Mouse (Mus musculus) CH12.LX (cell line): ENCODE data around the gene Lrp11. TPM values are rescaled to one million over a fixed set of nuclear protein-coding genes. Genes with fewer than 3 reads are reported as not detected.

Experiments
- DNase-seq: peaks from one replicate; pipeline ENCODE4 v3.0.0-alpha.2; 2013; ENCODE audit errors: extremely low read depth
- H3K27ac ChIP-seq: 2 replicates; pipeline ENCODE4 v1.5.1; 2012; ENCODE audit warnings: low read depth, mild to moderate bottlenecking, control low read depth, moderate library complexity; ENCODE audit not compliant: insufficient read depth
- H3K27me3 ChIP-seq: replicated peaks from 2 replicates; pipeline ENCODE3; 2012; ENCODE audit warnings: inconsistent platforms
- H3K36me3 ChIP-seq, 2 experiments: replicated peaks in 1 of 2; 2 replicates each; pipeline versions ENCODE3 to v1.6.1; 2012; ENCODE audit warnings: inconsistent platforms in 1 of 2, low read length in 1 of 2, mild to moderate bottlenecking in 1 of 2, mixed read lengths in 1 of 2, moderate library complexity in 1 of 2; ENCODE audit not compliant: control insufficient read depth in 1 of 2, insufficient read depth in 1 of 2
- H3K4me1 ChIP-seq, 2 experiments: 2 replicates each; pipeline ENCODE4 v1.6.1; 2012; ENCODE audit warnings: inconsistent platforms in 1 of 2, moderate library complexity in 1 of 2; ENCODE audit not compliant: insufficient read depth in 2 of 2, control insufficient read depth in 1 of 2
- H3K4me2 ChIP-seq: 2 replicates; pipeline ENCODE4 v1.6.1; 2012; ENCODE audit warnings: low read depth, mild to moderate bottlenecking, control low read depth; ENCODE audit not compliant: poor library complexity, insufficient read depth, severe bottlenecking
- H3K4me3 ChIP-seq, 3 experiments: fragments of 150-350 bp in 1 of 3; sonication (generic) in 1 of 3; replicated peaks in 1 of 3; 2 replicates each; pipeline versions ENCODE3 to v1.5.1; 2011 to 2012; ENCODE audit warnings: low read depth in 2 of 3, low read length in 2 of 3, mild to moderate bottlenecking in 2 of 3, moderate library complexity in 2 of 3, control low read depth in 1 of 3, improper control_type of control experiment in 1 of 3, inconsistent platforms in 1 of 3, mixed read lengths in 1 of 3; ENCODE audit not compliant: poor library complexity in 1 of 3
- H3K79me2 ChIP-seq: replicated peaks from 2 replicates; pipeline ENCODE4 v1.6.1; 2012; ENCODE audit warnings: mild to moderate bottlenecking, moderate library complexity; ENCODE audit not compliant: control insufficient read depth, poor library complexity, insufficient read depth, severe bottlenecking; ENCODE audit errors: extremely low read depth
- H3K9ac ChIP-seq: 2 replicates; pipeline ENCODE4 v1.6.1; 2012; ENCODE audit warnings: low read depth, mild to moderate bottlenecking, control low read depth, moderate library complexity; ENCODE audit not compliant: insufficient read depth
- H3K9me3 ChIP-seq: replicated peaks from 2 replicates; pipeline ENCODE3; 2012; ENCODE audit warnings: low read length, inconsistent platforms, mixed read lengths
- BHLHE40 ChIP-seq: IDR thresholded peaks from 2 replicates; pipeline ENCODE4 v1.6.1; 2011; ENCODE audit warnings: mild to moderate bottlenecking, low read depth, low read length, improper control_type of control experiment
- CHD2 ChIP-seq: IDR thresholded peaks from 2 replicates; pipeline ENCODE4 v1.6.1; 2011; ENCODE audit warnings: low read length, improper control_type of control experiment
- CTCF ChIP-seq, 2 experiments: IDR thresholded peaks in 1 of 2; conservative IDR thresholded peaks in 1 of 2; 2 replicates each; pipeline ENCODE4 v1.5.1; 2011 to 2012; ENCODE audit warnings: low read depth in 2 of 2, low read length in 2 of 2, improper control_type of control experiment in 1 of 2, inconsistent platforms in 1 of 2, mild to moderate bottlenecking in 1 of 2, moderate library complexity in 1 of 2
- E2F4 ChIP-seq: IDR thresholded peaks from 2 replicates; pipeline ENCODE4 v1.6.1; 2011; ENCODE audit warnings: low read depth, low read length, improper control_type of control experiment; ENCODE audit not compliant: insufficient replicate concordance
- ELF1 ChIP-seq: IDR thresholded peaks from 2 replicates; pipeline ENCODE4 v1.6.1; 2014; ENCODE audit warnings: low read depth, mild to moderate bottlenecking, inconsistent platforms, low read length, improper control_type of control experiment
- EP300 ChIP-seq: IDR thresholded peaks from 2 replicates; pipeline ENCODE4 v1.6.1; 2011; ENCODE audit warnings: low read length, improper control_type of control experiment
- ETS1 ChIP-seq: conservative IDR thresholded peaks from 2 replicates; pipeline ENCODE4 v1.6.1; 2012; ENCODE audit warnings: low read depth, mild to moderate bottlenecking, inconsistent platforms, low read length, improper control_type of control experiment, moderate library complexity
- GABPA ChIP-seq: IDR thresholded peaks from 2 replicates; pipeline ENCODE4 v1.6.1; 2012; ENCODE audit warnings: low read depth, low read length, improper control_type of control experiment, inconsistent platforms; ENCODE audit not compliant: insufficient replicate concordance
- HCFC1 ChIP-seq: IDR thresholded peaks from 2 replicates; pipeline ENCODE4 v1.6.1; 2012; ENCODE audit warnings: low read depth, mild to moderate bottlenecking, inconsistent platforms, low read length, improper control_type of control experiment
- IRF4 ChIP-seq: IDR thresholded peaks from 2 replicates; pipeline ENCODE4 v1.6.1; 2014; ENCODE audit warnings: low read depth, mild to moderate bottlenecking, inconsistent platforms, low read length, improper control_type of control experiment
- JUN ChIP-seq: IDR thresholded peaks from 2 replicates; pipeline ENCODE4 v1.6.1; 2011; ENCODE audit warnings: low read depth, mild to moderate bottlenecking, low read length, improper control_type of control experiment, moderate library complexity; ENCODE audit not compliant: insufficient read depth
- JUND ChIP-seq: conservative IDR thresholded peaks from 2 replicates; pipeline ENCODE4 v1.6.1; 2011; ENCODE audit warnings: low read depth, low read length, improper control_type of control experiment
- KAT2A ChIP-seq: IDR thresholded peaks from 2 replicates; pipeline ENCODE4 v1.6.1; 2012; ENCODE audit warnings: low read length, improper control_type of control experiment, inconsistent platforms; ENCODE audit not compliant: insufficient replicate concordance
- MAFK ChIP-seq: IDR thresholded peaks from 2 replicates; pipeline ENCODE4 v1.6.1; 2011; ENCODE audit warnings: low read length, improper control_type of control experiment; ENCODE audit not compliant: insufficient replicate concordance
- MAX ChIP-seq: IDR thresholded peaks from 2 replicates; pipeline ENCODE4 v1.6.1; 2011; ENCODE audit warnings: low read length, improper control_type of control experiment
- MAZ ChIP-seq: IDR thresholded peaks from 2 replicates; pipeline ENCODE4 v1.6.1; 2012; ENCODE audit warnings: low read depth, mild to moderate bottlenecking, inconsistent platforms, low read length, improper control_type of control experiment, moderate library complexity
- MEF2A ChIP-seq: IDR thresholded peaks from 2 replicates; pipeline ENCODE4 v1.6.1; 2014; ENCODE audit warnings: low read depth, mild to moderate bottlenecking, inconsistent platforms, low read length, improper control_type of control experiment, borderline replicate concordance
- MXI1 ChIP-seq: IDR thresholded peaks from 2 replicates; pipeline ENCODE4 v1.6.1; 2011; ENCODE audit warnings: mild to moderate bottlenecking, low read depth, low read length, improper control_type of control experiment
- MYC ChIP-seq: IDR thresholded peaks from 2 replicates; pipeline ENCODE4 v1.6.1; 2011; ENCODE audit warnings: low read depth, mild to moderate bottlenecking, improper control_type of control experiment, low read length
- NELFE ChIP-seq: IDR thresholded peaks from 2 replicates; pipeline ENCODE4 v1.6.1; 2011; ENCODE audit warnings: low read depth, low read length, improper control_type of control experiment
- NRF1 ChIP-seq: IDR thresholded peaks from 2 replicates; pipeline ENCODE4 v1.6.1; 2014; ENCODE audit warnings: low read depth, mild to moderate bottlenecking, inconsistent platforms, low read length, improper control_type of control experiment, moderate library complexity
- PAX5 ChIP-seq: IDR thresholded peaks from 2 replicates; pipeline ENCODE4 v1.6.1; 2012; ENCODE audit warnings: low read length, inconsistent platforms, mixed read lengths
- POLR2A ChIP-seq: IDR thresholded peaks from 2 replicates; pipeline ENCODE4 v1.6.1; 2011; ENCODE audit warnings: low read depth, mild to moderate bottlenecking, improper control_type of control experiment, low read length
- POLR2AphosphoS2 ChIP-seq: IDR thresholded peaks from 2 replicates; pipeline ENCODE4 v1.6.1; 2011; ENCODE audit warnings: low read depth, low read length, improper control_type of control experiment
- RAD21 ChIP-seq: IDR thresholded peaks from 2 replicates; pipeline ENCODE4 v1.6.1; 2011; ENCODE audit warnings: low read depth, mild to moderate bottlenecking, low read length, improper control_type of control experiment, moderate library complexity
- RCOR1 ChIP-seq: conservative IDR thresholded peaks from 2 replicates; pipeline ENCODE4 v1.6.1; 2012; ENCODE audit warnings: low read depth, mild to moderate bottlenecking, inconsistent platforms, low read length, improper control_type of control experiment
- SIN3A ChIP-seq: IDR thresholded peaks from 2 replicates; pipeline ENCODE4 v1.6.1; 2012; ENCODE audit warnings: low read length, improper control_type of control experiment, inconsistent platforms
- SMC3 ChIP-seq: IDR thresholded peaks from 2 replicates; pipeline ENCODE4 v1.6.1; 2011; ENCODE audit warnings: low read depth, low read length, improper control_type of control experiment
- TBP ChIP-seq: conservative IDR thresholded peaks from 2 replicates; pipeline ENCODE4 v1.6.1; 2011; ENCODE audit warnings: low read depth, low read length, improper control_type of control experiment
- TCF12 ChIP-seq: IDR thresholded peaks from 2 replicates; pipeline ENCODE4 v1.6.1; 2014; ENCODE audit warnings: low read depth, mild to moderate bottlenecking, inconsistent platforms, low read length, improper control_type of control experiment
- UBTF ChIP-seq: IDR thresholded peaks from 2 replicates; pipeline ENCODE4 v1.6.1; 2012; ENCODE audit warnings: low read depth, mild to moderate bottlenecking, inconsistent platforms, low read length, improper control_type of control experiment, moderate library complexity
- USF1 ChIP-seq: IDR thresholded peaks from 2 replicates; pipeline ENCODE4 v1.6.1; 2014; ENCODE audit warnings: low read depth, mild to moderate bottlenecking, inconsistent platforms, low read length, improper control_type of control experiment
- USF2 ChIP-seq: conservative IDR thresholded peaks from 2 replicates; pipeline ENCODE4 v1.6.1; 2011; ENCODE audit warnings: low read depth, low read length, improper control_type of control experiment
- ZC3H11A ChIP-seq: IDR thresholded peaks from 2 replicates; pipeline ENCODE4 v1.6.1; 2012; ENCODE audit warnings: low read depth, mild to moderate bottlenecking, inconsistent platforms, low read length, improper control_type of control experiment
- ZKSCAN1 ChIP-seq: IDR thresholded peaks from 2 replicates; pipeline ENCODE4 v1.6.1; 2012; ENCODE audit warnings: low read depth, inconsistent platforms, low read length, improper control_type of control experiment, borderline replicate concordance
- ZMIZ1 ChIP-seq: IDR thresholded peaks from 2 replicates; pipeline ENCODE4 v1.6.1; 2012; ENCODE audit warnings: low read depth, mild to moderate bottlenecking, inconsistent platforms, low read length, improper control_type of control experiment
- dilution Hi-C: fragments of 300-500 bp; cut with MboI; formaldehyde crosslinking; loops from 2 replicates; pipeline ENCODE4 v1.14.3; 2020; ENCODE audit warnings: low sequenced_read_pairs; ENCODE audit not compliant: extremely low pct_unique_long_range_greater_than_20kb, extremely low pct_ligation_motif_present
- in situ Hi-C: fragments of 300-500 bp; cut with MboI; formaldehyde crosslinking; loops from 3 replicates; pipeline ENCODE4 v1.14.3; 2019; ENCODE audit warnings: low sequenced_read_pairs, low pct_ligation_motif_present, low pct_unique_long_range_greater_than_20kb, mixed read lengths
- polyA plus RNA-seq: library from polyadenylated mRNA; unstranded; fragments of >175 nt; gene quantifications from 2 replicates; pipeline ENCODE4 v1.2.1, GENCODE M21; 2012; ENCODE audit warnings: low read depth; ENCODE audit not compliant: insufficient read length
- total RNA-seq, 2 experiments: library from RNA; depleted of rRNA; stranded (reverse); fragments of 300-350 nt in 1 of 2; fragments of >200 nt in 1 of 2; gene quantifications; 2 replicates each; pipeline ENCODE4 v1.2.3; 2012 to 2014

Gene Lrp11
- total and polyA plus RNA-seq, 3 experiments, result 4.7 to 6.0 (median 4.9) TPM

- H3K27ac ChIP-seq, result peak overlapping the region; percentile 67
- in situ Hi-C loops, result no loop called here
- dilution Hi-C loops, result no loop called here
These were observed 73.0 kb downstream of the Lrp11 start for GRCm38 (mm10) chr10:7662471-7663141.

GRCm38 (mm10) chr10:7663159-7664026, 73.8 kb downstream of the Lrp11 start:
- dilution Hi-C loops, result no loop called here
- DNase-seq, result peak; percentile 76
- no peak for TF ChIP-seq CTCF (conservative IDR thresholded peaks at IDR 0.05 in 1 of 2, IDR thresholded peaks at IDR 0.05 in 1 of 2; ENCODE audit: low read depth in 2 of 2, low read length in 2 of 2)
- peak; percentile 61 for TF ChIP-seq MAX
- TF ChIP-seq EP300, result no peak
- peak; percentile 92 for TF ChIP-seq NELFE
- peak; percentile 22; the same call in 1 of the 2 replicates for TF ChIP-seq UBTF
- 0 out of 2 replicates have a peak, but pooled peaks have one; percentile 15 for TF ChIP-seq KAT2A
- peak; percentile 57; the same call in 1 of the 2 replicates for TF ChIP-seq ELF1
- peak; percentile 86; the same call in 1 of the 2 replicates for TF ChIP-seq POLR2A
- TF ChIP-seq HCFC1, result peak; percentile 70
- TF ChIP-seq MYC, result 0 out of 2 replicates have a peak, but pooled peaks have one; percentile 12
- TF ChIP-seq SMC3, result no peak
- no peak for TF ChIP-seq ZC3H11A
- peak; percentile 90 for TF ChIP-seq TCF12
- TF ChIP-seq IRF4, result 0 out of 2 replicates have a peak, but pooled peaks have one; percentile 4

More at GRCm38 (mm10) chr10:7662471-7663141, 73.0 kb downstream of the Lrp11 start:
- Histone ChIP-seq H3K9me3 (no peaks in the 10 kb centered on the region), H3K36me3 (peaks cover 0 to 13% of the 10 kb centered on the region in 2 experiments), H3K79me2 (peaks cover 41% of the 10 kb centered on the region), H3K4me2 (peak overlapping the region; percentile 47; the same call in 1 of the 2 replicates), H3K4me3 (peak overlapping the region; percentile 80 to 91 (median 81)), H3K4me1 (peaks cover 0 to 15% of the 10 kb centered on the region in 2 experiments; a peak in 2 of 4 replicates), H3K27me3 (no peaks in the 10 kb centered on the region), H3K9ac (peak overlapping the region; percentile 53)
- TF ChIP-seq CTCF (conservative IDR thresholded peaks at IDR 0.05 in 1 of 2, IDR thresholded peaks at IDR 0.05 in 1 of 2; ENCODE audit: low read depth in 2 of 2, low read length in 2 of 2) (no peak), NRF1 (0 out of 2 replicates have a peak, but pooled peaks have one; percentile 24), HCFC1 (peak; percentile 68), EP300 (peak; percentile 40; the same call in 1 of the 2 replicates), ZMIZ1 (0 out of 2 replicates have a peak, but pooled peaks have one; percentile 20), POLR2AphosphoS2 (no peak), NELFE (no peak), RCOR1 (no peak; the same call in 1 of the 2 replicates), KAT2A (no peak; the same call in 1 of the 2 replicates), USF2 (no peak), UBTF (peak; percentile 69; the same call in 1 of the 2 replicates), TCF12 (no peak; the same call in 1 of the 2 replicates), IRF4 (peak; percentile 52), GABPA (no peak), MYC (0 out of 2 replicates have a peak, but pooled peaks have one; percentile 18), BHLHE40 (peak; percentile 41; the same call in 1 of the 2 replicates), MXI1 (peak; percentile 80), ZC3H11A (no peak), E2F4 (no peak), USF1 (no peak), SIN3A (peak; percentile 83; the same call in 1 of the 2 replicates), TBP (0 out of 2 replicates have a peak, but pooled peaks have one; percentile 22), RAD21 (no peak), ELF1 (peak; percentile 10; the same call in 1 of the 2 replicates), ZKSCAN1 (no peak), JUN (no peak), PAX5 (no peak), MEF2A (peak; percentile 57; the same call in 1 of the 2 replicates), JUND (no peak), ETS1 (peak; percentile 30; the same call in 1 of the 2 replicates), SMC3 (no peak), CHD2 (no peak), MAFK (no peak), MAX (no peak), MAZ (peak; percentile 98)
- peak; percentile 88 for DNase-seq

More at GRCm38 (mm10) chr10:7663159-7664026, 73.8 kb downstream of the Lrp11 start:
- Histone ChIP-seq H3K79me2 (peaks cover 40% of the 10 kb centered on the region), H3K36me3 (peaks cover 0 to 9% of the 10 kb centered on the region in 2 experiments), H3K4me1 (peaks cover 2 to 20% of the 10 kb centered on the region in 2 experiments; a peak in 2 of 4 replicates), H3K27ac (peak overlapping the region; percentile 67), H3K4me3 (peak overlapping the region; percentile 81 to 91 (median 87)), H3K4me2 (peak overlapping the region; percentile 98), H3K9me3 (no peaks in the 10 kb centered on the region), H3K9ac (peak overlapping the region; percentile 95), H3K27me3 (no peaks in the 10 kb centered on the region)
- in situ Hi-C loops, result no loop called here
